Mouse (Mus musculus) midbrain, embryonic 12.5 days (tissue): ENCODE data around the gene Nmt2. TPM values are rescaled to one million over a fixed set of nuclear protein-coding genes. Genes with fewer than 3 reads are reported as not detected.

Source experiments
- ATAC-seq: fragments of 200-750 bp; cut with Nextera tagmentation; 2 replicates; pipeline ENCODE4 v1.8.0; 2017; ENCODE audit warnings: low read depth, moderate TSS enrichment, moderate library complexity; ENCODE audit not compliant: low FRiP score
- H3K27ac ChIP-seq: fragments of 300-500 bp; sonication (generic); replicated peaks from 2 replicates; pipeline ENCODE4 v1.5.1; 2016; ENCODE audit warnings: mild to moderate bottlenecking
- H3K27me3 ChIP-seq: fragments of 300-500 bp; sonication (generic); 2 replicates; pipeline ENCODE4 v1.6.1; 2016; ENCODE audit warnings: mild to moderate bottlenecking
- H3K36me3 ChIP-seq: fragments of 300-500 bp; sonication (generic); 2 replicates; pipeline ENCODE4 v1.6.1; 2016
- H3K4me1 ChIP-seq: fragments of 300-500 bp; sonication (generic); 2 replicates; pipeline ENCODE4 v1.6.1; 2016
- H3K4me2 ChIP-seq: fragments of 300-500 bp; sonication (generic); replicated peaks from 2 replicates; pipeline ENCODE4 v1.6.1; 2016; ENCODE audit warnings: mild to moderate bottlenecking, moderate library complexity
- H3K4me3 ChIP-seq: fragments of 300-500 bp; sonication (generic); 2 replicates; pipeline ENCODE4 v1.5.1; 2016; ENCODE audit warnings: mild to moderate bottlenecking
- H3K9ac ChIP-seq: fragments of 300-500 bp; sonication (generic); replicated peaks from 2 replicates; pipeline ENCODE4 v1.6.1; 2016; ENCODE audit warnings: mild to moderate bottlenecking, moderate library complexity
- H3K9me3 ChIP-seq: fragments of 300-500 bp; sonication (generic); 2 replicates; pipeline ENCODE4 v1.6.1; 2016; ENCODE audit warnings: mild to moderate bottlenecking
- WGBS: fragments of 180-500 bp; shearing (Covaris S2); methylation state at CpG from one replicate; pipeline ENCODE4 v1.1.7; 2016; 5-methylcytosine and 5-hydroxymethylcytosine counted together
- polyA plus RNA-seq: library from polyadenylated mRNA; unstranded; fragments of >200 nt; fragmentation: Nextera tagmentation; extraction: Ambion mirVana; gene quantifications from 2 replicates; pipeline ENCODE4 v1.2.1, GENCODE M21; 2016

Gene Nmt2
- polyA plus RNA-seq, 1 experiment from 2014 or later = 67.1 TPM

DNA sequence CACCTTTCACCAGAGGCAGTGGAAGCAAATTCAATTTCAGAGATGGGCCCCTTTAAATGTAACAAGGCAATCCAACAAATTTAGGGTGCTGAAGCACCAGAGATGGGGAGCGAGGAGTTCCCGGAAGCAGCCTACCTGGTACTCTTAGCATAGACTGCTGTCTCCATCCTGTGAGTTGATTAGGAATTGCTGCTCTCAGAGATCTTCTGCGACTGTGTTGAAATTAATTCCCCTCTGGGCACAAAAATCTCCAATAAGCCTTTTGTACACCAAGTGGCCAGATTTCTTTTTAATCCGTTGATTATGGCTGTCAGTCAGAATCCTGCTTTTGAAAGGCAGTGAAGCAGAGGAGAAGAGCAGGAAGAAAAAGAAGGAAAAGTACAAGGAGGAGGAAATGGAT is 81.1 kb downstream of the Nmt2 start:
- H3K9me3 ChIP-seq = no peaks in the 10 kb centered on the region
- H3K4me2 ChIP-seq = no peak overlapping the region
- no peak for ATAC-seq
- no peak overlapping the region for H3K4me3 ChIP-seq
- WGBS = 52% methylated on average over 4 of the region's 4 CpGs
- no peak overlapping the region for H3K9ac ChIP-seq
- H3K27ac ChIP-seq = no peak overlapping the region
- H3K4me1 ChIP-seq = 0 out of 2 replicates have a peak, but pooled peaks cover 2% of the 10 kb centered on the region
- H3K36me3 ChIP-seq = no peaks in the 10 kb centered on the region
- H3K27me3 ChIP-seq = no peaks in the 10 kb centered on the region

Other genes starting within 250 kb of the Nmt2 start
- 51.8 and 54.4 TPM in 2 replicates for gene Fam171a1, start 170.0 kb upstream of the Nmt2 start, polyA plus RNA-seq
- gene Rpp38, start 48.4 kb downstream of the Nmt2 start, polyA plus RNA-seq = 15.8 and 16.1 TPM in 2 replicates
- not detected in 2 replicates for gene Acbd7, start 52.0 kb downstream of the Nmt2 start, polyA plus RNA-seq
- not detected in 2 replicates for gene Olah, start 113.0 kb downstream of the Nmt2 start, polyA plus RNA-seq
- 1.3 TPM in 1 of 2 replicates, not detected in the other for gene Meig1, start 138.4 kb downstream of the Nmt2 start, polyA plus RNA-seq
- gene Dclre1c, start 139.9 kb downstream of the Nmt2 start, polyA plus RNA-seq = 9.4 and 9.9 TPM in 2 replicates
- gene Suv39h2, start 190.8 kb downstream of the Nmt2 start, polyA plus RNA-seq = 31.7 and 35.3 TPM in 2 replicates
- 10.4 and 11.5 TPM in 2 replicates for gene Gm45902, start 228.6 kb downstream of the Nmt2 start, polyA plus RNA-seq
- gene Hspa14, start 228.6 kb downstream of the Nmt2 start, polyA plus RNA-seq = 91.8 and 95.9 TPM in 2 replicates
- 0.08 and 0.15 TPM in 2 replicates for gene Cdnf, start 228.8 kb downstream of the Nmt2 start, polyA plus RNA-seq